Mouse (Mus musculus) thymus, postnatal 0 days (tissue): ENCODE results near the gene Gabrd. TPM values are rescaled to one million over a fixed set of nuclear protein-coding genes. Genes with fewer than 3 reads are reported as not detected.

Source experiments
- DNase-seq: peaks from one replicate; pipeline ENCODE4 v3.0.0-alpha.2; 2015; ENCODE audit warnings: low spot score
- polyA plus RNA-seq: library from polyadenylated mRNA; unstranded; fragments of >200 nt; fragmentation: Nextera tagmentation; extraction: Ambion mirVana; gene quantifications from 2 replicates; pipeline ENCODE4 v1.2.1, GENCODE M21; 2015

Gabrd gene
- polyA plus RNA-seq, 1 experiment from 2014 or later, result 0.79 TPM

- DNase-seq, result peak; percentile 61
Measured at GRCm38 (mm10) chr4:155344716-155345607, 53.0 kb downstream of the Gabrd start.

- DNase-seq, result no peak
Measured at GRCm38 (mm10) chr4:155344299-155344600, 53.7 kb downstream of the Gabrd start.

GRCm38 (mm10) chr4:155343415-155344298 is 54.3 kb downstream of the Gabrd start:
- DNase-seq, result no peak

GRCm38 (mm10) chr4:155336284-155337050 is 61.4 kb downstream of the Gabrd start:
- no peak for DNase-seq

Other genes with a start within 250 kb of the Gabrd start
- gene Ski, start 175.5 kb downstream of the Gabrd start, polyA plus RNA-seq, result 8.1 and 9.3 TPM in 2 replicates
- 67.9 and 71.3 TPM in 2 replicates for gene Faap20, start 148.3 kb downstream of the Gabrd start, polyA plus RNA-seq
- gene Prkcz, start 36.8 kb downstream of the Gabrd start, polyA plus RNA-seq, result 7.3 and 9.9 TPM in 2 replicates
- gene Cfap74, start 11.1 kb upstream of the Gabrd start, polyA plus RNA-seq, result 13.9 and 15.2 TPM in 2 replicates
- gene Tmem52, start 71.0 kb upstream of the Gabrd start, polyA plus RNA-seq, result 0.79 TPM in 1 of 2 replicates, not detected in the other
- gene Gnb1, start 93.2 kb upstream of the Gabrd start, polyA plus RNA-seq, result 288 and 312 TPM in 2 replicates
- gene Nadk, start 164.3 kb upstream of the Gabrd start, polyA plus RNA-seq, result 85.1 and 92.5 TPM in 2 replicates
- gene Slc35e2, start 203.3 kb upstream of the Gabrd start, polyA plus RNA-seq, result 6.3 and 7.5 TPM in 2 replicates
- gene Cdk11b, start 226.7 kb upstream of the Gabrd start, polyA plus RNA-seq, result 65.7 and 76.3 TPM in 2 replicates
- gene Gm10563, start 247.3 kb upstream of the Gabrd start, polyA plus RNA-seq, result not detected in 2 replicates